Mouse (Mus musculus) CH12.LX (cell line): ENCODE results near the gene Lin52. TPM values are rescaled to one million over a fixed set of nuclear protein-coding genes. Genes with fewer than 3 reads are reported as not detected.

ENCODE experiments used
- DNase-seq: peaks from one replicate; pipeline ENCODE4 v3.0.0-alpha.2; 2013; ENCODE audit errors: extremely low read depth
- H3K27ac ChIP-seq: 2 replicates; pipeline ENCODE4 v1.5.1; 2012; ENCODE audit warnings: low read depth, mild to moderate bottlenecking, control low read depth, moderate library complexity; ENCODE audit not compliant: insufficient read depth
- H3K27me3 ChIP-seq: replicated peaks from 2 replicates; pipeline ENCODE3; 2012; ENCODE audit warnings: inconsistent platforms
- H3K36me3 ChIP-seq, 2 experiments: replicated peaks in 1 of 2; 2 replicates each; pipeline versions ENCODE3 to v1.6.1; 2012; ENCODE audit warnings: inconsistent platforms in 1 of 2, low read length in 1 of 2, mild to moderate bottlenecking in 1 of 2, mixed read lengths in 1 of 2, moderate library complexity in 1 of 2; ENCODE audit not compliant: control insufficient read depth in 1 of 2, insufficient read depth in 1 of 2
- H3K4me1 ChIP-seq, 2 experiments: 2 replicates each; pipeline ENCODE4 v1.6.1; 2012; ENCODE audit warnings: inconsistent platforms in 1 of 2, moderate library complexity in 1 of 2; ENCODE audit not compliant: insufficient read depth in 2 of 2, control insufficient read depth in 1 of 2
- H3K4me2 ChIP-seq: 2 replicates; pipeline ENCODE4 v1.6.1; 2012; ENCODE audit warnings: low read depth, mild to moderate bottlenecking, control low read depth; ENCODE audit not compliant: poor library complexity, insufficient read depth, severe bottlenecking
- H3K4me3 ChIP-seq, 3 experiments: fragments of 150-350 bp in 1 of 3; sonication (generic) in 1 of 3; replicated peaks in 1 of 3; 2 replicates each; pipeline versions ENCODE3 to v1.5.1; 2011 to 2012; ENCODE audit warnings: low read depth in 2 of 3, low read length in 2 of 3, mild to moderate bottlenecking in 2 of 3, moderate library complexity in 2 of 3, control low read depth in 1 of 3, improper control_type of control experiment in 1 of 3, inconsistent platforms in 1 of 3, mixed read lengths in 1 of 3; ENCODE audit not compliant: poor library complexity in 1 of 3
- H3K79me2 ChIP-seq: replicated peaks from 2 replicates; pipeline ENCODE4 v1.6.1; 2012; ENCODE audit warnings: mild to moderate bottlenecking, moderate library complexity; ENCODE audit not compliant: control insufficient read depth, poor library complexity, insufficient read depth, severe bottlenecking; ENCODE audit errors: extremely low read depth
- H3K9ac ChIP-seq: 2 replicates; pipeline ENCODE4 v1.6.1; 2012; ENCODE audit warnings: low read depth, mild to moderate bottlenecking, control low read depth, moderate library complexity; ENCODE audit not compliant: insufficient read depth
- H3K9me3 ChIP-seq: replicated peaks from 2 replicates; pipeline ENCODE3; 2012; ENCODE audit warnings: low read length, inconsistent platforms, mixed read lengths
- BHLHE40 ChIP-seq: IDR thresholded peaks from 2 replicates; pipeline ENCODE4 v1.6.1; 2011; ENCODE audit warnings: mild to moderate bottlenecking, low read depth, low read length, improper control_type of control experiment
- CHD1 ChIP-seq: IDR thresholded peaks from 2 replicates; pipeline ENCODE4 v1.6.1; 2012; ENCODE audit warnings: low read depth, low read length, improper control_type of control experiment, inconsistent platforms
- CHD2 ChIP-seq: IDR thresholded peaks from 2 replicates; pipeline ENCODE4 v1.6.1; 2011; ENCODE audit warnings: low read length, improper control_type of control experiment
- CTCF ChIP-seq, 2 experiments: IDR thresholded peaks in 1 of 2; conservative IDR thresholded peaks in 1 of 2; 2 replicates each; pipeline ENCODE4 v1.5.1; 2011 to 2012; ENCODE audit warnings: low read depth in 2 of 2, low read length in 2 of 2, improper control_type of control experiment in 1 of 2, inconsistent platforms in 1 of 2, mild to moderate bottlenecking in 1 of 2, moderate library complexity in 1 of 2
- EP300 ChIP-seq: IDR thresholded peaks from 2 replicates; pipeline ENCODE4 v1.6.1; 2011; ENCODE audit warnings: low read length, improper control_type of control experiment
- GABPA ChIP-seq: IDR thresholded peaks from 2 replicates; pipeline ENCODE4 v1.6.1; 2012; ENCODE audit warnings: low read depth, low read length, improper control_type of control experiment, inconsistent platforms; ENCODE audit not compliant: insufficient replicate concordance
- HCFC1 ChIP-seq: IDR thresholded peaks from 2 replicates; pipeline ENCODE4 v1.6.1; 2012; ENCODE audit warnings: low read depth, mild to moderate bottlenecking, inconsistent platforms, low read length, improper control_type of control experiment
- IRF4 ChIP-seq: IDR thresholded peaks from 2 replicates; pipeline ENCODE4 v1.6.1; 2014; ENCODE audit warnings: low read depth, mild to moderate bottlenecking, inconsistent platforms, low read length, improper control_type of control experiment
- MAFK ChIP-seq: IDR thresholded peaks from 2 replicates; pipeline ENCODE4 v1.6.1; 2011; ENCODE audit warnings: low read length, improper control_type of control experiment; ENCODE audit not compliant: insufficient replicate concordance
- MAX ChIP-seq: IDR thresholded peaks from 2 replicates; pipeline ENCODE4 v1.6.1; 2011; ENCODE audit warnings: low read length, improper control_type of control experiment
- MEF2A ChIP-seq: IDR thresholded peaks from 2 replicates; pipeline ENCODE4 v1.6.1; 2014; ENCODE audit warnings: low read depth, mild to moderate bottlenecking, inconsistent platforms, low read length, improper control_type of control experiment, borderline replicate concordance
- MXI1 ChIP-seq: IDR thresholded peaks from 2 replicates; pipeline ENCODE4 v1.6.1; 2011; ENCODE audit warnings: mild to moderate bottlenecking, low read depth, low read length, improper control_type of control experiment
- MYC ChIP-seq: IDR thresholded peaks from 2 replicates; pipeline ENCODE4 v1.6.1; 2011; ENCODE audit warnings: low read depth, mild to moderate bottlenecking, improper control_type of control experiment, low read length
- NELFE ChIP-seq: IDR thresholded peaks from 2 replicates; pipeline ENCODE4 v1.6.1; 2011; ENCODE audit warnings: low read depth, low read length, improper control_type of control experiment
- NRF1 ChIP-seq: IDR thresholded peaks from 2 replicates; pipeline ENCODE4 v1.6.1; 2014; ENCODE audit warnings: low read depth, mild to moderate bottlenecking, inconsistent platforms, low read length, improper control_type of control experiment, moderate library complexity
- POLR2A ChIP-seq: IDR thresholded peaks from 2 replicates; pipeline ENCODE4 v1.6.1; 2011; ENCODE audit warnings: low read depth, mild to moderate bottlenecking, improper control_type of control experiment, low read length
- POLR2AphosphoS2 ChIP-seq: IDR thresholded peaks from 2 replicates; pipeline ENCODE4 v1.6.1; 2011; ENCODE audit warnings: low read depth, low read length, improper control_type of control experiment
- RCOR1 ChIP-seq: conservative IDR thresholded peaks from 2 replicates; pipeline ENCODE4 v1.6.1; 2012; ENCODE audit warnings: low read depth, mild to moderate bottlenecking, inconsistent platforms, low read length, improper control_type of control experiment
- SIN3A ChIP-seq: IDR thresholded peaks from 2 replicates; pipeline ENCODE4 v1.6.1; 2012; ENCODE audit warnings: low read length, improper control_type of control experiment, inconsistent platforms
- TBP ChIP-seq: conservative IDR thresholded peaks from 2 replicates; pipeline ENCODE4 v1.6.1; 2011; ENCODE audit warnings: low read depth, low read length, improper control_type of control experiment
- TCF12 ChIP-seq: IDR thresholded peaks from 2 replicates; pipeline ENCODE4 v1.6.1; 2014; ENCODE audit warnings: low read depth, mild to moderate bottlenecking, inconsistent platforms, low read length, improper control_type of control experiment
- UBTF ChIP-seq: IDR thresholded peaks from 2 replicates; pipeline ENCODE4 v1.6.1; 2012; ENCODE audit warnings: low read depth, mild to moderate bottlenecking, inconsistent platforms, low read length, improper control_type of control experiment, moderate library complexity
- USF2 ChIP-seq: conservative IDR thresholded peaks from 2 replicates; pipeline ENCODE4 v1.6.1; 2011; ENCODE audit warnings: low read depth, low read length, improper control_type of control experiment
- ZC3H11A ChIP-seq: IDR thresholded peaks from 2 replicates; pipeline ENCODE4 v1.6.1; 2012; ENCODE audit warnings: low read depth, mild to moderate bottlenecking, inconsistent platforms, low read length, improper control_type of control experiment
- ZKSCAN1 ChIP-seq: IDR thresholded peaks from 2 replicates; pipeline ENCODE4 v1.6.1; 2012; ENCODE audit warnings: low read depth, inconsistent platforms, low read length, improper control_type of control experiment, borderline replicate concordance
- ZNF384 ChIP-seq: IDR thresholded peaks from 2 replicates; pipeline ENCODE4 v1.6.1; 2012; ENCODE audit warnings: low read depth, low read length, improper control_type of control experiment, inconsistent platforms
- dilution Hi-C: fragments of 300-500 bp; cut with MboI; formaldehyde crosslinking; loops from 2 replicates; pipeline ENCODE4 v1.14.3; 2020; ENCODE audit warnings: low sequenced_read_pairs; ENCODE audit not compliant: extremely low pct_unique_long_range_greater_than_20kb, extremely low pct_ligation_motif_present
- in situ Hi-C: fragments of 300-500 bp; cut with MboI; formaldehyde crosslinking; loops from 3 replicates; pipeline ENCODE4 v1.14.3; 2019; ENCODE audit warnings: low sequenced_read_pairs, low pct_ligation_motif_present, low pct_unique_long_range_greater_than_20kb, mixed read lengths
- polyA plus RNA-seq: library from polyadenylated mRNA; unstranded; fragments of >175 nt; gene quantifications from 2 replicates; pipeline ENCODE4 v1.2.1, GENCODE M21; 2012; ENCODE audit warnings: low read depth; ENCODE audit not compliant: insufficient read length
- total RNA-seq, 2 experiments: library from RNA; depleted of rRNA; stranded (reverse); fragments of 300-350 nt in 1 of 2; fragments of >200 nt in 1 of 2; gene quantifications; 2 replicates each; pipeline ENCODE4 v1.2.3; 2012 to 2014

Lin52 gene
- total and polyA plus RNA-seq, 3 experiments, result 5.9 to 16.2 (median 8.7) TPM

DNA sequence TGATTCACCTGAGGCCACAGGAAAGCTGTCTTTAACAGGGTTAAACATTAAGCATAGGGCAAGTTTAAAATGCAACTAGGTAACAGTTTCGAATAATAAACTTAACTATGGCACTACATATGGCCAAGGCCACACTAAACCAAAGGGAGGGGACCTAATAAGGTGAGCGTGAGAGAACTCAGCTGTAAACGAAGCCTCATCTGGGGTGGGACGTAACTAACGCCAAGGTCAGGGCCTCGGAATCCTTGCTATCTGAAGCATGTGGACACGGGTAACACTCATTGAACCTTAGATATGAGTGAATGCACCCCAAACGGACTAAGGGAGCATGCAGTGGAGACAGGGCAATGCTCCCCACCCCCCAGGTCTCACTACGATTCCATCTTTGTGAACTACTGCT lies 48.3 kb upstream of the Lin52 start:
- in situ Hi-C loops, result no loop called here
- Histone ChIP-seq H3K27ac (no peak overlapping the region), H3K4me3 (no peak overlapping the region), H3K9me3 (peaks cover 2% of the 10 kb centered on the region), H3K27me3 (no peaks in the 10 kb centered on the region), H3K79me2 (no peaks in the 10 kb centered on the region), H3K4me2 (no peak overlapping the region), H3K36me3 (no peaks in the 10 kb centered on the region), H3K9ac (no peak overlapping the region), H3K4me1 (peaks cover 0 to 7% of the 10 kb centered on the region in 2 experiments; a peak in 2 of 4 replicates)
- no peak for DNase-seq
- dilution Hi-C loops, result no loop called here
- TF ChIP-seq POLR2A, result no peak
- TF ChIP-seq USF2, result no peak
- TF ChIP-seq CHD2, result no peak
- TF ChIP-seq MAFK, result no peak
- no peak for TF ChIP-seq ZKSCAN1
- TF ChIP-seq TBP, result no peak
- no peak for TF ChIP-seq RCOR1
- no peak for TF ChIP-seq EP300
- no peak for TF ChIP-seq CHD1
- TF ChIP-seq MAX, result no peak
- no peak for TF ChIP-seq TCF12
- TF ChIP-seq ZC3H11A, result no peak
- TF ChIP-seq BHLHE40, result no peak
- no peak for TF ChIP-seq HCFC1
- no peak for TF ChIP-seq MXI1
- TF ChIP-seq CTCF (conservative IDR thresholded peaks at IDR 0.05 in 1 of 2, IDR thresholded peaks at IDR 0.05 in 1 of 2; ENCODE audit: low read depth in 2 of 2, low read length in 2 of 2), result no peak
- TF ChIP-seq UBTF, result no peak
- TF ChIP-seq MEF2A, result no peak
- TF ChIP-seq SIN3A, result no peak

GRCm38 (mm10) chr12:84404541-84404940 lies 46.7 kb upstream of the Lin52 start:
- Histone ChIP-seq H3K4me2 (no peak overlapping the region), H3K4me1 (peaks cover 0 to 9% of the 10 kb centered on the region in 2 experiments; a peak in 2 of 4 replicates), H3K79me2 (no peaks in the 10 kb centered on the region), H3K9me3 (peaks cover 2% of the 10 kb centered on the region), H3K27ac (no peak overlapping the region), H3K27me3 (peaks cover 9% of the 10 kb centered on the region), H3K36me3 (no peaks in the 10 kb centered on the region), H3K9ac (no peak overlapping the region), H3K4me3 (no peak overlapping the region)
- in situ Hi-C loops (no loop called here), dilution Hi-C loops (no loop called here)
- no peak for DNase-seq
- TF ChIP-seq USF2, result no peak
- no peak for TF ChIP-seq CHD1
- TF ChIP-seq MAX, result no peak
- TF ChIP-seq IRF4, result no peak
- TF ChIP-seq MEF2A, result no peak
- no peak for TF ChIP-seq POLR2AphosphoS2
- no peak for TF ChIP-seq CTCF (conservative IDR thresholded peaks at IDR 0.05 in 1 of 2, IDR thresholded peaks at IDR 0.05 in 1 of 2; ENCODE audit: low read depth in 2 of 2, low read length in 2 of 2)
- TF ChIP-seq MYC, result no peak
- TF ChIP-seq GABPA, result no peak
- TF ChIP-seq NELFE, result no peak
- TF ChIP-seq ZNF384, result no peak
- TF ChIP-seq NRF1, result no peak
- TF ChIP-seq TCF12, result no peak
